Mouse (Mus musculus): ENCODE measurements around the gene Ap4m1.

DNA sequence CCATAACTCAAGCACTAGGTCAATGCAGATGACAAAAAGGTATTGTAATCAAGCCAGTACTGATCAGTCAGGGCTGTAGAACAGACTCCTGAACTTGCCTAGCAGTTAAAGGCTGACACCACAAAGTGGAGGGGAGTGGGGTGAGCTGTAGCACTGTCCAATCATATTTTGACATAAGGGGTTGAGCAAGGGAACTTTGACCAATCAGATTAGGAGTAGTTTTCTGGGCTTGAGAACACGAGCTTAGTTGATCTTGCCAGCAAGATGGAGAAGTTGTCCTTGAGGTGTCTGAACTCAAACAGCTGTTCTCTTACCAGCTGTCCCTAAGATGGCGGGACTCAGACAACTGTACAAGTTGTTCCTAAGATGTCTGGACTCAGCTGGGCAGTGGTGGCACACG is 1.4 kb downstream of the Ap4m1 start:
- TF ChIP-seq CTCF (IDR thresholded peaks at IDR 0.05; ENCODE audit: extremely low read depth, insufficient read depth, insufficient read length, insufficient replicate concordance) = no peak
- no peak for TF ChIP-seq POLR2A (IDR thresholded peaks at IDR 0.05; ENCODE audit: low read depth, low read length)
